ENCODE assay signal across 8 mouse cellular contexts in the genomic region with DNA sequence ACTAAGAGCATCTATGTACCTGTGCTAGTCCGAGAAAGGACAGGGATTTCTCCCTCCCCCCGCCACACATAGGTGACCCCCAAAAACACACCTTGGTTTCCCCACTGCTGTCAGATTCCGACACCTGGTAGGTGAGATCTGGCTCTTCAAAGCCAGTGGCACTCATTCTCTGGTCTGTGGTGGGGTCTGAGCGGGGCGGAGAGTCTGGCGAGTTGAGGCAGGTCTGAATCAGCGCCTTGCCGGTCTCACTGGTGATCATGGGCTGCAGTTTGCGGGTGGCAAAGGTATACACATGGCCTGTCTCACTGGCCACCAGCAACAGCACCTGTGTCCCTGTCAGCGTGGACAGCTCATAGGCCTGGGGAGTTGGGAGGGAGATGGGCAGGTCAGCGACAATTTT. TPM values are rescaled to one million over a fixed set of nuclear protein-coding genes. Genes with fewer than 3 reads are reported as not detected.
DNase-seq lines count a peak whose midpoint lies in the region; ATAC-seq and TF ChIP-seq lines count a peak whose summit lies in the region.

No protein-coding gene starts in this region.

- peaks cover 23% of the 10 kb centered on the region for H3K36me3 ChIP-seq in spleen, adult 2 months (ENCODE audit: control insufficient read depth, insufficient read depth, low read length)
- peaks cover 35% of the 10 kb centered on the region for H3K36me3 ChIP-seq in limb, embryonic 15.5 days
- peaks cover 20% of the 10 kb centered on the region for H3K36me3 ChIP-seq in stomach, postnatal 0 days (ENCODE audit: control insufficient read depth, insufficient read depth, low read length)

- no peak for TF ChIP-seq CTCF in cerebellum, adult 2 months (IDR thresholded peaks at IDR 0.05; ENCODE audit: borderline replicate concordance, insufficient read depth, low read depth, low read length)
- no peak for TF ChIP-seq CTCF in spleen, adult 2 months (IDR thresholded peaks at IDR 0.05; ENCODE audit: extremely low read depth, insufficient read depth, insufficient read length, insufficient replicate concordance)
- no peak for TF ChIP-seq CTCF in stomach, postnatal 0 days (IDR thresholded peaks at IDR 0.05; ENCODE audit: low read depth)

- peak overlapping the region; percentile 87 for H3K4me2 ChIP-seq in limb, embryonic 15.5 days
- H3K4me2 ChIP-seq in stomach, postnatal 0 days (replicated peaks; ENCODE audit: low read depth) = peak overlapping the region; percentile 90

- no peak for ATAC-seq in limb, embryonic 15.5 days (ENCODE audit: insufficient number of reproducible peaks, low FRiP score, low TSS enrichment, low read depth)
- no peak for ATAC-seq in stomach, postnatal 0 days (ENCODE audit: low FRiP score, low TSS enrichment)
- no peak for ATAC-seq in inflammation-experienced regulatory T-cells, adult 6 months

- 14% methylated on average over 11 of the region's 11 CpGs for WGBS in cerebellum, adult 2 months
- WGBS in spleen, adult 2 months = 92% methylated on average over 11 of the region's 11 CpGs
- WGBS in limb, embryonic 15.5 days = 43% methylated on average over 11 of the region's 11 CpGs
- WGBS in stomach, postnatal 0 days = 28% methylated on average over 11 of the region's 11 CpGs

- peak overlapping the region; percentile 53 for H3K4me3 ChIP-seq in cerebellum, adult 2 months (replicated peaks; ENCODE audit: insufficient read depth, low read depth, low read length)
- peak overlapping the region; percentile 16; the same call in 1 of the 2 replicates for H3K4me3 ChIP-seq in spleen, adult 2 months (ENCODE audit: extremely low read depth, insufficient read depth, insufficient read length)
- peak overlapping the region; percentile 98 for H3K4me3 ChIP-seq in limb, embryonic 15.5 days
- H3K4me3 ChIP-seq in stomach, postnatal 0 days (ENCODE audit: low read depth, low read length) = peak overlapping the region; percentile 99

- DNase-seq in cerebellum, adult 2 months = no peak
- DNase-seq in cerebellum, adult 8-10 months = no peak
- DNase-seq in spleen, adult 2 months (ENCODE audit: low read depth in 1 of 2, low spot score in 2 of 2) = no peak
- no peak for DNase-seq in spleen, postnatal 14 days (ENCODE audit: low spot score in 2 of 2)
- DNase-seq in stomach, postnatal 0 days (ENCODE audit: low spot score) = no peak
- no peak for DNase-seq in urinary bladder, postnatal 14 days (ENCODE audit: low spot score)

- no peaks in the 10 kb centered on the region for H3K9me3 ChIP-seq in limb, embryonic 15.5 days
- no peaks in the 10 kb centered on the region for H3K9me3 ChIP-seq in stomach, postnatal 0 days (ENCODE audit: control insufficient read depth, low read length)

- peaks cover 8% of the 10 kb centered on the region for H3K4me1 ChIP-seq in cerebellum, adult 2 months (ENCODE audit: control insufficient read depth, insufficient read depth, low read length)
- peaks cover 8% of the 10 kb centered on the region; the same call in 1 of the 2 replicates for H3K4me1 ChIP-seq in spleen, adult 2 months (ENCODE audit: control insufficient read depth, insufficient read depth, insufficient read length)
- H3K4me1 ChIP-seq in limb, embryonic 15.5 days = peaks cover 41% of the 10 kb centered on the region
- H3K4me1 ChIP-seq in stomach, postnatal 0 days (replicated peaks; ENCODE audit: control insufficient read depth, insufficient read depth) = peaks cover 9% of the 10 kb centered on the region; the same call in 1 of the 2 replicates

- TF ChIP-seq EP300 in stomach, postnatal 0 days (optimal IDR thresholded peaks at IDR 0.05) = no peak

- TF ChIP-seq POLR2A in cerebellum, adult 2 months (IDR thresholded peaks at IDR 0.05; ENCODE audit: borderline replicate concordance, insufficient read depth, low read length) = no peak
- no peak for TF ChIP-seq POLR2A in spleen, adult 2 months (IDR thresholded peaks at IDR 0.05; ENCODE audit: low read depth, low read length)

- H3K9ac ChIP-seq in limb, embryonic 15.5 days = no peak overlapping the region
- peak overlapping the region; percentile 100 for H3K9ac ChIP-seq in stomach, postnatal 0 days (ENCODE audit: low read length)

- H3K27me3 ChIP-seq in cerebellum, adult 2 months (ENCODE audit: control insufficient read depth, insufficient read depth, low read length) = no peaks in the 10 kb centered on the region
- H3K27me3 ChIP-seq in spleen, adult 2 months (ENCODE audit: control insufficient read depth, insufficient read depth, low read length) = 0 out of 2 replicates have a peak, but pooled peaks cover 2% of the 10 kb centered on the region
- H3K27me3 ChIP-seq in limb, embryonic 15.5 days = no peaks in the 10 kb centered on the region
- H3K27me3 ChIP-seq in stomach, postnatal 0 days (ENCODE audit: control insufficient read depth, insufficient read depth, low read length) = no peaks in the 10 kb centered on the region

- peak overlapping the region; percentile 86 for H3K27ac ChIP-seq in cerebellum, adult 2 months (ENCODE audit: insufficient read depth, low read length)
- peak overlapping the region; percentile 53 for H3K27ac ChIP-seq in spleen, adult 2 months (ENCODE audit: insufficient read depth, low read length)
- H3K27ac ChIP-seq in limb, embryonic 15.5 days = peak overlapping the region; percentile 86
- peak overlapping the region; percentile 96 for H3K27ac ChIP-seq in stomach, postnatal 0 days (replicated peaks)

RNA-seq across cellular contexts. Expression of a gene that starts 2.5 kb away (rescaled TPM):
- polyA plus RNA-seq in cerebellum, adult 2 months (2012; rRNA removed) = 53.0 and 59.2 TPM in 2 replicates
- 146 and 226 TPM in 2 replicates for polyA plus RNA-seq in spleen, adult 2 months (2012; rRNA removed)
- 6.4 and 7.1 TPM in 2 replicates for polyA plus RNA-seq in limb, embryonic 15.5 days (2015; fragmentation: Nextera tagmentation; extraction: Ambion mirVana)
- 3.7 and 4.3 TPM in 2 replicates for polyA plus RNA-seq in stomach, postnatal 0 days (2015; fragmentation: Nextera tagmentation; extraction: Ambion mirVana)
- polyA plus RNA-seq in inflammation-experienced regulatory T-cells, adult 6 months (2017; shearing (Covaris generic)) = 10 to 100 TPM in 1 of 3 experiments, 1 to 10 TPM in 2; 4.8 to 15.7 (median 7.7) TPM

RNA-seq across cellular contexts. Expression of a gene that starts 7.3 kb away (rescaled TPM):
- 56.2 and 58.4 TPM in 2 replicates for polyA plus RNA-seq in cerebellum, adult 2 months (2012; rRNA removed)
- polyA plus RNA-seq in spleen, adult 2 months (2012; rRNA removed) = 16.2 and 19.4 TPM in 2 replicates
- polyA plus RNA-seq in limb, embryonic 15.5 days (2015; fragmentation: Nextera tagmentation; extraction: Ambion mirVana) = 5.2 and 7.5 TPM in 2 replicates
- 1.9 and 2.6 TPM in 2 replicates for polyA plus RNA-seq in stomach, postnatal 0 days (2015; fragmentation: Nextera tagmentation; extraction: Ambion mirVana)
- 1 to 10 TPM in 2 of 3 experiments, under 1 TPM in 1; 0.78 to 7.5 (median 3.1) TPM for polyA plus RNA-seq in inflammation-experienced regulatory T-cells, adult 6 months (2017; shearing (Covaris generic))

RNA-seq across cellular contexts. Expression of a gene that starts 57.0 kb away (rescaled TPM):
- 5.3 and 5.6 TPM in 2 replicates for polyA plus RNA-seq in cerebellum, adult 2 months (2012; rRNA removed)
- 2.3 and 3.6 TPM in 2 replicates for polyA plus RNA-seq in spleen, adult 2 months (2012; rRNA removed)
- polyA plus RNA-seq in limb, embryonic 15.5 days (2015; fragmentation: Nextera tagmentation; extraction: Ambion mirVana) = 29.3 and 33.8 TPM in 2 replicates
- 23.8 and 24.7 TPM in 2 replicates for polyA plus RNA-seq in stomach, postnatal 0 days (2015; fragmentation: Nextera tagmentation; extraction: Ambion mirVana)
- 10 to 100 TPM in 1 of 3 experiments, 1 to 10 TPM in 2; 4.6 to 17.6 (median 6.8) TPM for polyA plus RNA-seq in inflammation-experienced regulatory T-cells, adult 6 months (2017; shearing (Covaris generic))

Comparison
In these comparisons a context has a peak if more than half of its experiments do, and no peak if none do; other contexts are left out.
1. H3K4me3 ChIP-seq: peak in every context shown above with its lines; median percentile 99 in stomach, postnatal 0 days; 98 in limb, embryonic 15.5 days; 53 in cerebellum, adult 2 months; 16 in spleen, adult 2 months.